Mouse (Mus musculus) adrenal gland (tissue): Measurements from ENCODE around the gene Gm5089.

Experiments
- intact Hi-C: fragments of 180-260 bp; cut with DNase I; formaldehyde crosslinking; loops from one replicate; pipeline ENCODE4 v1.15.1; 2025

The Gm5089 gene

DNA sequence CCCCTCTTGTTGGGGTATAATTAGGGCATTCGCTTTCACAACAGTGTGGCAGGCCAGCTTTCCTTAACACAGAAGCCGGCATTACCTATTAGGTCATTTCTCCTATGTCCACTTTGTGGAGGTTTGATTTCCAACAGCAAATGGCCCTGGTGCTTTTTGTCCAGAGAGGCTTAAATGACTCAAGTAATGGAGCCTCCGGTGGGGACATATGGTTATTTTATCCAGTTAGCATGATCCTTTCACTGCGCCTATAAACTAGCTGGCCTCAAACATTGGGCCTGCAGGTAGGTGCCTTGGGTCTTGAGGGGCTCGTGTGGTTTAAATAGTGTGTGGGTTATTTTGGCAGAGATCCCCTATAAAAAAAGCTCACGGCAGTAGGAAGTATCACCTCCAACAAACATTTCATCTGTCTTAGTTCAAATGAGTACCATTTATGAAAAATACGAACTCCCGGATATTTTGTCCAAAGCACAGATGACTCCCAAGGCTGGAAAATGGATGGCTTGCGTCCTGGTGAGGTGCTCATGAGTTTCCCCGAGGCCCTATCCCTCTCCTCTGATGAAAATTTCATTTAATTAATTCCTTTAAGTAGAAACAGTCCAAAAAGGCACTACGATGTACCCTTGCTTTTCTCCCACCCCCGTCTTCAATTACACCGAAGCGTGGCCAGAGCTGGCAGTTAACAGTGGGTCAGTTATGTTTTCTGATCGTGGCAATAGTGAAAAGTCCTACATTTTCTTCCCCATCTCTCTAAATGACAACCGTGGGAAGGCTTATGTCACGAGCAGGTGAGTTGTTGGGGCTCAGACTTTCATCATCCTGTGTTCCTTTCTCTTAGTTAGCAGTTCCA lies 64.4 kb downstream of the Gm5089 start:
- intact Hi-C loops = no loop called here

DNA sequence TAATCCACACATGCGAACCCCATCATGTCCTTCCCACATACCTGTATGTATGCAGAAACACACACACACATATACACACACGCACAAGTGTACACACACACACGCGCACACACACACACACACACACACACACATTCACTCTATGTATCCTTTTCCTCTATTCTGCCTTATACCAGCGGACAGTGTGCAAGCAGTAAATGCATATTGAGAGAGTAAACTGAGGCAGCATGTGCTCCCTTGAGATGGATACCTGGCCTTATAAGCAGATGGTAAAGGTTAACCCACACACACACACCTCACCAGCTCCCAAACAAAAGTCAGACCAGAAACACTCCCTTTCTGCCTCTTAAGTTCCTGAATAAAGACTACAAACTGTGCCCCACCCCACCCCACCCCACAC lies 65.2 kb downstream of the Gm5089 start:
- intact Hi-C loops = no loop called here

DNA sequence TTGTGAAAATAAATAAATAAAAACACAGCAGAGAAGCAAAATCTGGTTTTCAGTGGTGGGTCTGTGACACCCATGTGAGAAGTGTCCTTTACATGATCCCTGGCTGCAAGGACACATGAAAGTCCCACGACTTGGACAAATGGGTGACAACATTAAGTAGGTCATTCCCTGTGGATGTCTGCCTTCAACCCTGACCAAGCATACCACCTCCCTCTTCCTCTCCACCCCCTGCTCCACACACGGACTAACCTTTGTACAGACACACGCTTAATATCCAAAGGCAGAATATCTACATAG lies 65.7 kb downstream of the Gm5089 start:
- intact Hi-C loops = no loop called here
